19 mouse cellular contexts compared by ENCODE assay signal in genomic region chr8:11140566-11140965, GRCm38 (mm10).
"Had no signal": no experiment of that assay in that cellular context is flagged by ENCODE, and none has a peak within 500 bp of the region (broad histone marks: within the 10 kb centered on the region; RNA-seq: fewer than 3 reads in every experiment).

No protein-coding gene starts in this region.

- DNase-seq: lung, adult 2 months; lung, postnatal 14 days; lung, postnatal 36 days; right cerebral cortex, adult 18-20 months; right cerebral cortex, postnatal 25 days; right cerebral cortex, postnatal 4 days; spleen, adult 18-20 months; thymus, adult 2 months; thymus, postnatal 25 days; thymus, postnatal 4 days had no signal

- H3K36me3 ChIP-seq: liver, embryonic 15.5 days; lung, embryonic 15.5 days; midbrain, embryonic 13.5 days; midbrain, embryonic 15.5 days; neural tube, embryonic 12.5 days had no signal

- H3K4me1 ChIP-seq: liver, embryonic 15.5 days; lung, embryonic 15.5 days; midbrain, embryonic 13.5 days; midbrain, embryonic 15.5 days; neural tube, embryonic 12.5 days had no signal

- H3K4me3 ChIP-seq: liver, embryonic 15.5 days; lung, embryonic 15.5 days; megakaryocyte, embryonic 14.5 days; midbrain, embryonic 13.5 days; midbrain, embryonic 15.5 days; neural tube, embryonic 12.5 days had no signal

- H3K27ac ChIP-seq: liver, embryonic 15.5 days; lung, embryonic 15.5 days; macrophage; midbrain, embryonic 13.5 days; midbrain, embryonic 15.5 days; neural tube, embryonic 12.5 days had no signal

- H3K9ac ChIP-seq: liver, embryonic 15.5 days; lung, embryonic 15.5 days; midbrain, embryonic 13.5 days; midbrain, embryonic 15.5 days; neural tube, embryonic 12.5 days had no signal

- H3K9me3 ChIP-seq: liver, embryonic 15.5 days; lung, embryonic 15.5 days; midbrain, embryonic 13.5 days; midbrain, embryonic 15.5 days; neural tube, embryonic 12.5 days had no signal

- H3K4me2 ChIP-seq: liver, embryonic 15.5 days; lung, embryonic 15.5 days; midbrain, embryonic 11.5 days; midbrain, embryonic 13.5 days; midbrain, embryonic 15.5 days; neural tube, embryonic 12.5 days had no signal

- H3K27me3 ChIP-seq: lung, embryonic 15.5 days; midbrain, embryonic 13.5 days; midbrain, embryonic 15.5 days; neural tube, embryonic 12.5 days had no signal

- ATAC-seq: lung, postnatal 0 days; midbrain, embryonic 13.5 days; midbrain, embryonic 15.5 days had no signal
